Mouse (Mus musculus) heart, postnatal 14 days (tissue): ENCODE measurements at regions not wholly inside any gene's neighbourhood (a gene's known extent, or its start where the extent isn't known, plus 50 kb on each side); places are given as distances from the start of the nearest gene placed in this dataset.
A peak's percentile ranks its signal among the peaks of the same experiment; 100 is the strongest.

Experiments
- DNase-seq, 2 experiments: peaks; one replicate each; pipeline ENCODE4 v3.0.0; 2021 to 2022
- intact Hi-C: fragments of 180-260 bp; cut with DNase I; formaldehyde crosslinking; loops from one replicate; pipeline ENCODE4 v1.15.1; 2025

GRCm38 (mm10) chrX:10984894-10985293 lies 270.1 kb downstream of the Mid1ip1 start:
- intact Hi-C loops, result no loop called here

GRCm38 (mm10) chrX:10991871-10992210 lies 277.0 kb downstream of the Mid1ip1 start:
- DNase-seq, result no peak
- intact Hi-C loops, result no loop called here

More at GRCm38 (mm10) chrX:10984894-10985293, 270.1 kb downstream of the Mid1ip1 start:
- DNase-seq, result no peak

GRCm38 (mm10) chrX:10992211-10993004 lies 277.6 kb downstream of the Mid1ip1 start:
- peak; percentile 3 to 7 for DNase-seq
- intact Hi-C loops, result no loop called here

- DNase-seq, result peak; percentile 8 to 11
- intact Hi-C loops, result no loop called here
Observed at GRCm38 (mm10) chrX:10993005-10993377, 278.2 kb downstream of the Mid1ip1 start.

GRCm38 (mm10) chrX:10994910-10995309 lies 280.1 kb downstream of the Mid1ip1 start:
- intact Hi-C loops, result no loop called here
- DNase-seq, result no peak

- intact Hi-C loops, result no loop called here
- no peak for DNase-seq
Observed at GRCm38 (mm10) chrX:11001180-11001579, 286.4 kb downstream of the Mid1ip1 start.

GRCm38 (mm10) chrX:11039278-11039677 lies 259.8 kb upstream of the H2al1a start:
- intact Hi-C loops, result no loop called here
- DNase-seq, result no peak

GRCm38 (mm10) chrX:11046769-11047168 lies 252.3 kb upstream of the H2al1a start:
- no peak for DNase-seq
- intact Hi-C loops, result no loop called here

GRCm38 (mm10) chrX:11082171-11082570 lies 216.9 kb upstream of the H2al1a start:
- DNase-seq, result no peak
- intact Hi-C loops, result no loop called here

GRCm38 (mm10) chrX:11082845-11083244 lies 216.2 kb upstream of the H2al1a start:
- intact Hi-C loops, result no loop called here
- DNase-seq, result no peak

- DNase-seq, result no peak
- intact Hi-C loops, result no loop called here
Observed at GRCm38 (mm10) chrX:11086257-11087072, 212.6 kb upstream of the H2al1a start.

- DNase-seq, result peak; percentile 39 to 47
- intact Hi-C loops, result no loop called here
Observed at GRCm38 (mm10) chrX:11087913-11088312, 211.1 kb upstream of the H2al1a start.

GRCm38 (mm10) chrX:11088506-11088905 lies 210.6 kb upstream of the H2al1a start:
- no peak for DNase-seq
- intact Hi-C loops, result no loop called here

- DNase-seq, result peak; percentile 34 to 57
- intact Hi-C loops, result loop anchor here (10.0 kb wide), 1 partner anchor 376 kb away; the partner anchor contains the start of gene Mid1ip1
Observed at GRCm38 (mm10) chrX:11090432-11090831, 208.6 kb upstream of the H2al1a start.

- intact Hi-C loops, result loop anchor here (10.0 kb wide), 1 partner anchor 383 kb away; the partner anchor contains the start of gene Mid1ip1
- no peak for DNase-seq
Observed at GRCm38 (mm10) chrX:11097581-11098254, 201.3 kb upstream of the H2al1a start.

GRCm38 (mm10) chrX:11098366-11098765 lies 200.7 kb upstream of the H2al1a start:
- no peak for DNase-seq
- intact Hi-C loops, result loop anchor here (10.0 kb wide), 1 partner anchor 384 kb away; the partner anchor contains the start of gene Mid1ip1

- intact Hi-C loops, result loop anchor here (10.0 kb wide), 1 partner anchor 385 kb away; the partner anchor contains the start of gene Mid1ip1
- DNase-seq, result no peak
Observed at GRCm38 (mm10) chrX:11099146-11100087, 199.6 kb upstream of the H2al1a start.

GRCm38 (mm10) chrX:11100935-11101334 lies 198.1 kb upstream of the H2al1a start:
- DNase-seq, result peak in 1 of 2 experiments; percentile 28
- intact Hi-C loops, result no loop called here

- intact Hi-C loops, result no loop called here
- DNase-seq, result no peak
Observed at GRCm38 (mm10) chrX:11131253-11131652, 167.8 kb upstream of the H2al1a start.

GRCm38 (mm10) chrX:11139971-11140421 lies 159.1 kb upstream of the H2al1a start:
- DNase-seq, result peak; percentile 48 to 57
- intact Hi-C loops, result no loop called here
